Mouse (Mus musculus) ovary, postnatal 36 days (tissue): ENCODE data around the gene Lhcgr.

Source experiments
- DNase-seq: peaks from one replicate; pipeline ENCODE4 v3.0.0; 2022; ENCODE audit warnings: low spot score, mixed read lengths

The Lhcgr gene

GRCm38 (mm10) chr17:88706231-88706649, 85.5 kb downstream of the Lhcgr start:
- DNase-seq, result no peak

DNA sequence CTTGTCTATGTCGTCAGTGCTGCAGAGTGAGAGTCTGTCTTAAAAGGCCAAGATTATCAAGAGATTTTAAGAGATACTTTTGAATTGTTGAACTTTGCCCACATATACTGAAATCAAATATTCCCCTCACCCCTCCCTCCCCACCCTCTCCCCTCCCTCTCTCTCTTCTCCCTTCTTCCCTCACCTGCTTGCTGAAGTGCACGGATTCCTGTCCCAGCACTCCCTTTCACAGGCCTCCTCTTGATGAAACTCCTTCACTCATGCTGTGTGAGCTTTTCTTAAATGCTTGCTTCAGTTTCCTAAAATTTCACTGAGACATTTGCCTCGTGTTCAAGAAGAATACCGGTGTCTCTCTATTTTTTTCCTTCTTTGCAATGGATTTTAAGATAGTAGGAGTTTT, 88.7 kb downstream of the Lhcgr start:
- no peak for DNase-seq

DNA sequence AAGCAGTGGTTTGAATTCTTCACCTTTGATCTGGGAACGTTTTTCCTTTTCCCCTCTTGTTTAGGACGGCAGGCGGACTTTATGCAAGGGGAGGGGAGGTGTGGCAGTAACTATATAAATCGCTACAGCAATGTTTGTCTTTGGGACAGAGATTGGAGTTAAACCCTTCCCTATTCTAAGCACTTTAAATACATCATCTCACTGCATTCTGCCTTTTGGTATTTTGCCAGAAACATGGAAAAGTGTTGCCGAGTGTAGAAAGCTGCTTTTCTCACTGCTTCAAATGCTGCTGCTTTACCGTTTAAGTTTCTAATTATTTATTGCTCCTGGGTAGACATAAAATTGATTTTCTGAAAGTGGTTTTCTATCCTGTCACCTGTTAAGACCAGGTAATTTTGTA, 89.4 kb downstream of the Lhcgr start:
- DNase-seq, result no peak

DNA sequence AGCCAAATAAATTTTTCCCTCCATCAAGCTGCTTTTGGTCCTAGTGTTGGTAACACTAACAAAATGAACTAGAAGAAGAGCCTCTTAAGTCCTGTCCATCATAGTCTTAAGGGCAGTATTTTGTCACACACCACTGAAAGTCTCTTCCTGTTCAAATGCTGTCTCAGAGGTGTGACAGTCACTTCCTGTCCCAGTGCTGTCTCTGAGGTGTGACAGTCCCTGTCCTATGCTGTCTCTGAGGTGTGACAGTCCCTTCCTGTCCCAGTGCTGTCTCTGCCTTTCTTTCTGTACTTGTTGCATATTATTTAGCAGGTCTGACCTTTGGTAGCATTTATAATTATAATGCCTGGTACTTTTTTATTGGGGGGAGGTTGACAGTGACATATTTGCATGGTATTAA, 90.9 kb downstream of the Lhcgr start:
- DNase-seq, result no peak

- DNase-seq, result no peak
These were observed 95.0 kb downstream of the Lhcgr start for GRCm38 (mm10) chr17:88696656-88697333.

GRCm38 (mm10) chr17:88688226-88688625, 103.6 kb downstream of the Lhcgr start:
- no peak for DNase-seq

DNA sequence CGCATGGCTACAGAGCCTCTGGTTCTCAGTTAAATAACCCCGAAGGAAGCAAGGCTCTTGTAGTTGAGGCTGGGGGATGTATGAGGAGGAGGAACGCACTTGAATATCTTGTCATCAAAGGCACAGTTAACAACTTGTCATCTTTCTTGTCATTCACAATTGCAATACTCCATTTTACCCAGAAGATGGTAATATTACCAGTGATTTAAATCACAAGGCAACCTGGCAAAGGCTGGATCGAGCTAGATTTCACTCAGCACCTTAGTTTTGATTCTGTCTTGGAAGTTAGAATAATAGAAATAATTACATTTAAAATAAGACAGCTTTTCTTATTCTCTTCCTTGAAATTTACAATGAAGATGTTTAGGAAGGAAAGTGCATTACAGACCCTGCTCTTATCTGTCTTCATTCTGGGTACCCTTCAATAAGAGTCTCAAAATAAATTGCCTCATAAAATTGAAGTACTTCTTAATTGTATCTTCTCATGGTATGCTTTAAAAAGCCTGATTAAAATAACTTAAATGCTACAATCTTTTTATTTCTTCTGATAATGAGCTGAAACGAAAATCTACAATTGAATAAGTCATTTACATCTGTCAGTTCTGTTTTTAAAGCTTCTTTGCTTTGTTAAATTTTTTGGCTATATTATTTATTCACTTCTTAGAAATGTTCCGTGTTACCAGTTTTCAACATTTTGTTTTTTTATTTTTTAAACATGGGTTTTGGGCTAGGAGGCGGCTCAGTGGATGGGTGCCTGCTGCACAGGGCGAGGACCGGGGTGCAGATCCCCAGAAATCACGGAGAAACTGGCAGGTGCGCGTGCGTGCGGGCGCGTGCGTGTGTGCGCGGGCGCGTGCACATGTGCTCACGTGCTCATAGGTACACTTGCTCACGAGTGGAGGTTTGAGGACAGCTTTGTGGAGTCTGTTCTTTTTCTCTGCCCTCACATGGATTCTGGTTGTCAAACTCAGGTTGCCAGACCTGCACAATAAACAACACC, 116.2 kb downstream of the Lhcgr start:
- DNase-seq, result no peak

GRCm38 (mm10) chr17:88670800-88671199, 121.0 kb downstream of the Lhcgr start:
- no peak for DNase-seq

GRCm38 (mm10) chr17:88669921-88670320, 121.9 kb downstream of the Lhcgr start:
- no peak for DNase-seq

- peak; percentile 72 for DNase-seq
These were observed 123.3 kb downstream of the Lhcgr start, which contains the start of gene Gtf2a1l for GRCm38 (mm10) chr17:88668452-88668851. Gtf2a1l (plus strand) TSS chr17:88668660.
